Mouse (Mus musculus): ENCODE measurements at regions not wholly inside any gene's neighbourhood (a gene's known extent, or its start where the extent isn't known, plus 50 kb on each side); places are given as distances from the start of the nearest gene placed in this dataset.

DNA sequence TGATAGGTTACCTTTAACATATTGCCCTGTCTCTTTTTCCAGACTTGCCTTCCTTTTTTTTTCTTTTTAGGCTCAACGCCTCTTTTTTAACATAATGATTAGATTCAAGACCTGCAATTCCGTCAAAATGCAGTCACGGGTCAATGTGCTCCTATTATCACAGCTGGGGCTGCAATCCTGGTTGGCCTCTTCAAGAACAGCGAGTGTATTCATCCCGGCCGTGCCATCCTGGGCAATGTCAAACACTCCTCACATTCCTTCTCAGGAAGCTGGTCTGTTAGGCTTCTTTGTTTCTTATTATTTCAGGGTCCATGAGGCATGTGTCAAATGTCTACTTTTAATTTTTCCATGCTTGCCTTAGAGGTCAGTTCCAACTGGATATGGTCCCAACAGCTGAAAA is 413.5 kb upstream of the Frg1 start:
- no peak for DNase-seq

DNA sequence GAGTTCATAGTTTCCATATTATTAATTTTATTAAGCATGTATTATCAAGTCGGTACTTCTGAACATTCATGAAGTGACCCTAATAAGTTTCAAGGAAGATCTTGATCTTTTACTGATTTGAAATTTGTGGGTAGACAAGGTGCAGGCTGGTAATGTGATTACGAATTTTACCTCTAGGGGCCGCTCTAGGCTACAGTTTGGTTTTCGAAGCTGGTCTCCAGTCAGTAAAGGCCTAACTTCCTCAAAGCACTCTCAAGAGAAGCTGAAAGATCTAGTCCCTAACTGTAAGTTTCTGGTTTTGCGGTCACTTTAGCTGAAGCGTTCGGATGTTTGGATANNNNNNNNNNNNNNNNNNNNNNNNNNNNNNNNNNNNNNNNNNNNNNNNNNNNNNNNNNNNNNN is 408.1 kb upstream of the Frg1 start:
- peak; percentile 24 to 55 for DNase-seq

- DNase-seq = no peak
Measured at GRCm38 (mm10) chr8:41823041-41823440, 406.2 kb upstream of the Frg1 start.

- no peak for DNase-seq
Measured at GRCm38 (mm10) chr8:41821676-41822075, 404.8 kb upstream of the Frg1 start.

- no peak for DNase-seq
Measured at GRCm38 (mm10) chr8:41820605-41821395, 403.9 kb upstream of the Frg1 start.

DNA sequence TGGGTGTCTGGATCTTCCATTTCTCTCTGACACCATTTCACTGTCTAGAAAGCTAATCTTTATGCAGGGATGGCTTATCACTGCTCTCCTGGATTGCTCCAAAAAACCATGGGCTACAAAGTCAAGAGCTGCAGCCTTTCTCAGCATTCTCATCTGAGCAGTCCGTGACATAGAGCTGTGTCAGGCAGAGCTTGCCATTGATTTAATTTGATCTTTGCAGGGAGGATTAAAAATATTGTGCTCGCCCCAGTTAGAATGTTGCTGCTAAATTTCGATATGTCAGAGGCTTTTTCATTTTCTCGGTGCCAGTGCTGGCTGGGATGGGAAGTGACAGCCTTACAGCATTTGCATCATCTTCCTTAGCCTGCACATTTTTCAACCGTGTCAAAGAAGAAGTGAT is 401.7 kb upstream of the Frg1 start:
- no peak for DNase-seq

DNA sequence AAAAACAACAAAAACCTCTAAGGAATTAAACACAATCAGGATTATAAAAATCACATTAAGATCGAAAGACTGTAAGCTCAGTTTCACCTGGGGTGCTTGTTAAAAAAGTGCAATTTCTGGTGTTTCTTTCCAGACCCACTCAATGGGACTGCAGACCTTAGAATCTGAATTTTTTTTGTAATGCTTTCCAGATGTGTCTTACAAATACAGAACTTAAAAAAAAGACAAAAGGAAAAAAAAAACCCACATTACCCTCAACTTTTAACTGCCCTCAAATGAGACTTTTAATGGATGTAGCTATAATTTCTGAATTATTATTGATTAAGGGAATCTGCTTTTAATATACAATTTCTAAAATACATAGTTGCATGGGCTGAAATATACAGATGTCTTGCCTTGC is 401.2 kb upstream of the Frg1 start:
- DNase-seq = no peak

GRCm38 (mm10) chr8:41815272-41815671 is 398.4 kb upstream of the Frg1 start:
- DNase-seq = no peak

DNA sequence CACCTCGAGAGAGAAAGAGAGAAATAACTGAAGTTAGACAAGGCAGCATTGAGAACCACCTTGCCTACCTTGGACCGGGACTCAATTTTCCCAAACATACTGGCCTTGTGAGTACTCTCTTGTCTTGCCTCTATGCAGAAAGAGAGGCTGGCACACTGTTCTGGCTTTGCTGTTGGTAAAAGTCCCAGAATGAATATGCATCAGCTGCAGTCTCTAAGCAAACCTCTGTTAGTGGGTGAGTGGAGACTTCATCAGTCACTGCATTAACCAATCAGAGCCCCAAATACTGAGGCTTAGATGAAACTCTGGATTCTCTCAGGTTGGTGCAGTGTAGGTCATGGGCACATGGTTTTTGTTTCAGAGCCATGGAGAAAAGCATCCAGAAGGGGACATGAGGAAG is 378.8 kb upstream of the Frg1 start:
- no peak for DNase-seq

DNA sequence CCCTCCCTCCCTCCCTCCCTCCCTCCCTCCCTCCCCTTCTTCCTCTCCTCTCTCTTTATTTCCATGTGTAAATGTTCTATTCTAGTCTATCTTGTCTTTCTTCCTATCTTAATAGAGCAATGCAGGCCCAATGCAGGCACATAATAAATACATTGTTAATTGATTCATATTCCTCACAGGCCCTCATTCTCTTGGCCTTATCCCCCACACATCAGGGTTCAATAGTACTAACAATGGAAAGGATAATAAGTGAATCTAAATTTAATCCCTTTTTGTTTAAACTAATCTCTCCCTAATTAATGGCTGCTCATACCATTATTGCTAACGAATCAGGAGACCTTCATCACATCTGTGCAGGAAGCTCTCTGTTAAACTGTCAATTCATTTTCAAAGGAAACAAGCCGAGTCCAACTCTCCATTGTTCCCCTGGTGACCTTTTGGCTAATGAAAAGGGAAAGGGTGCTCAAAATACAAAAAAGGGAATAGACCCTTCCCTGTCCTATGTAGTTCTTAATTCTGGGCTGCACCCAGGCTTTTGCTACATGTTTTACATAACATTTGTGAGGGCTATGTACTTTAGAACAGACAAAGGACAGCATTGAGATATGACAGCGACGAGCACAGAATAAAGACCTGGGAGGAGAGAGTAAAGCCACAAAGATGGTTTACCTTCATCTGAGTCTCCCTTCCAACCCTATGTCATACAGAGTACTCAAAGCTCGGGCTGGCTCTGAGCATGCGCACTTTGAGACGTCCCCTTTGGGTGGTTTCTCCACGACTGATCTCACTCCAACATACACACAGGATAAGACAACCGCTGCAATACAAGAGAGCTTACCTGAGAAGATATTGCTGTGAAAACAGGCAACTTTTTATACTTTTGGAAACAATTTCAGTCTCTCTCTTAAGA is 370.3 kb upstream of the Frg1 start:
- no peak for DNase-seq

DNA sequence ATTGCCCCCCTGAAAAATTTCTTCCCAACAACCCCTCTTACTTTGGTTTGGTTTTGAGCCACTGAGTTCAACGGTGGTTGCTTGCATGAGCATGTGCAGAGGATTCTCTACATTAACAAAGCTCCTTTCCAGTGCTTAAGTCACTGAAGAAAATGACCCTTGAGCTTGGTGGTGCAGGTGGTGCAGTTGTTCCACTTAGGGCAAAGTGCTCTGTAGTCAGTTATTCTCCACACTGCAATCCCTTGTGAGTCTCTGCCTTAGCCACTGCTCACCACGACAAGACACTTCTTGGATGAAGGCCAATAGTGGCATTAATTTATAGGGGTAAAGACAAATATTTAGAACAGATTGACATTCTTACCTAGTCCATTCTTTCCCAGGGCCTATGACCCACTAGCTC is 369.1 kb upstream of the Frg1 start:
- no peak for DNase-seq

DNA sequence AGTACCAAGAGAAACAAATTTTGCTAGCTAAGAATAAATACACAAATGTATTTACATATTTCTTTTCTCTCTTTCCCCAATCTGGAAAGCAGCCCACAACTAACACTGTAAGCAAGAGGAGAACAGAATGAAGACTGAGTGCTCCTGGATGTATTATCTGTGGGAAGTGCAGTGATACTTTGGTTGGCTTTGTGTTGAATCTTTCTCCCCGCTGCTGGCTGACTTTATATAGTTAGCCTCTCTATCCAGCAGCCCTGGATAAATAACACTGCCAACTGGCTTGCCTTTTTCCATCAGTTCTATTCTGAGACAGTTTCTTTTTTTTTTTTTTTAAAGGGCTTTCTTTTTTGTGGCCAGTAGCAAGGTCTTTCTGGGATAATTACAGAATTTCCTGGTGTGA is 366.0 kb upstream of the Frg1 start:
- no peak for DNase-seq

- no peak for DNase-seq
Measured at GRCm38 (mm10) chr8:41779459-41779858, 362.6 kb upstream of the Frg1 start.

DNA sequence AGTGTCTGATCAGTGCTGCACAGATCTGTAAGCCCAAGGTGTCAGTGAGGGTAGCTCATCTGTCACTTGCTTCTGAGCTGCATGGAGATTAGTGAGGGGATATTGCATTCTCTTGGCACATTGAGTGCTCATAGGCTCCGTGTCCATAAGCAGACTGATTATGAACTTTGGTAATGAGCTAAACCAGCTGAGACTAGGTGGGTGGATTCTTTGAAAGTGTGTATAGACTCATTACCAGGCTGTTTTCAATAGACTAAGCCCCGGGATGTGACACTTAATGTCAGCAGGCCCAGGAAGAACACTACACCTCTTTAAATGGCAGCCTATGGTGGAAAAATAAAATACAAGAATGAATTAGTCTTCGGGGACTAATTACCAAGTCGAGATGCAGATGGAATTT is 354.9 kb upstream of the Frg1 start:
- DNase-seq = no peak

DNA sequence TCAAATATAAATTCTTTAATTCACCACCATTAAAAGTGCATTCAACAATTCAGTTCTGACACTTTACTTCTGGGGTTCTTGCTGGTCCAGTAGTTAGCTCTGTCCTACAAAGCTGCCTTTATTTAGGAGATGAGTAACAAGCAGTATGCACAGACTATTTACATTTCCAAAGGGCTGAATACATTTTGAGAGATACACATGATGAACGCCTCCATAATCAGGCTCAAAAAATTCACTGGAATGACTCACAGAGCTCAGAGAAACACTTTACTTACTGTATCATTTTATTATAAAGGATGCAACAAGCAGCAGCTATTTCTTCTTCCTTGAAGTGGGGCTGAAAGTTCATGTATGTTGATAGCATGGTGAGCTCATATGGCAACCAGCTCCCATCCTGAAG is 336.6 kb upstream of the Frg1 start:
- no peak for DNase-seq

DNA sequence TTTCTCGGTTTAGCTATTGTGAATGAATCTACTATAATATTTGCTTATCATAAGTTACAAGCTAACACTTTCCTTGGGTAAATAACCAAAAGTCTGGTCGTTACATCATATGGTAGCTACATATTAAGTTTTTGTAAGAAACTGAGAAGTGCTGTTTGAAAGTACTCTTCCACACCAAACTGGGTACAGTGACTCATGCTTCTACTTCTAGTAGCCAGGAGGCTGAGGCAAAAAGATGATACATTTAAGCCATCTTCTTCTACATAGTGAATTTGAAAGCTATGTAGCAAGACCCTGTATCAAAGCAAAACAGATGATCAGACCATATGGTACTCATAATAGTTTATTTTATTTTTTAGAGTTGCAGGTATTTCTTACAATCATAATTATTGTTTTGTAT is 335.8 kb upstream of the Frg1 start:
- no peak for DNase-seq

- no peak for DNase-seq
Measured at GRCm38 (mm10) chr8:41747024-41747423, 330.1 kb upstream of the Frg1 start.

GRCm38 (mm10) chr8:41742796-41743670 is 326.2 kb upstream of the Frg1 start:
- DNase-seq = no peak

GRCm38 (mm10) chr8:41717002-41717401 is 300.1 kb upstream of the Frg1 start:
- no peak for DNase-seq

DNA sequence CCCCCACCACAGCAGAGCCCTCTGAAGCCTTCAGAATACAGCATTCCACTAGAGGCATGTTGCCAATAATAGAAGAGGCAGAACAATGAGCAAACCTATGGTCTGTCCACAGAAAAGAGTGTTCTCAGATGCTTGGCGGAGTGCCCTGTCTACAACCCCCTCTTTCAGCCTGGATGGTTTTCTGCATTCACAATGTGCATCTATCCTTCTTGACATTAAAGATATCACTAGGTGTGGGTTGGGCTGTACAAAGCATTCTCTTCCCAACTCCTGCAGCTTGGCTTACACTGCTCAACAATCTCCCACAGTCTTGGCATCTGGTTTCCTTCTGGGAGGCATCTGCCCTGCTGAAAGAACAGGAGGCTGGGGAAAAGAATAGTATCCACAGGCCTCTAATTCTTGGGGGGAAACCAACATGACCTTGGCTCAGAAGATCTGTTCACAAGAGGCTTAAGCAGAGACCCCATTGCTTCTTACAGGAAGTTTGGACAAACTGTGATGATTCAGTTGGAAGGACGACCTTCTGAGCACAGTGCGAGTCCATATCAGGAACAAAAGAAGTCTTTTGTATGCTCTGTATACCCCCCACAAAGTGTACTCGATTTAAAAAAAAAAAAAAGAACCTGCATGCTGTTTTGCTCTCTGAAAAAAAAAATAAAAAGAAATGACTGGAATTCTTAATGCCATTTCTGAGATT is 296.9 kb upstream of the Frg1 start:
- peak; percentile 45 to 52 for DNase-seq

DNA sequence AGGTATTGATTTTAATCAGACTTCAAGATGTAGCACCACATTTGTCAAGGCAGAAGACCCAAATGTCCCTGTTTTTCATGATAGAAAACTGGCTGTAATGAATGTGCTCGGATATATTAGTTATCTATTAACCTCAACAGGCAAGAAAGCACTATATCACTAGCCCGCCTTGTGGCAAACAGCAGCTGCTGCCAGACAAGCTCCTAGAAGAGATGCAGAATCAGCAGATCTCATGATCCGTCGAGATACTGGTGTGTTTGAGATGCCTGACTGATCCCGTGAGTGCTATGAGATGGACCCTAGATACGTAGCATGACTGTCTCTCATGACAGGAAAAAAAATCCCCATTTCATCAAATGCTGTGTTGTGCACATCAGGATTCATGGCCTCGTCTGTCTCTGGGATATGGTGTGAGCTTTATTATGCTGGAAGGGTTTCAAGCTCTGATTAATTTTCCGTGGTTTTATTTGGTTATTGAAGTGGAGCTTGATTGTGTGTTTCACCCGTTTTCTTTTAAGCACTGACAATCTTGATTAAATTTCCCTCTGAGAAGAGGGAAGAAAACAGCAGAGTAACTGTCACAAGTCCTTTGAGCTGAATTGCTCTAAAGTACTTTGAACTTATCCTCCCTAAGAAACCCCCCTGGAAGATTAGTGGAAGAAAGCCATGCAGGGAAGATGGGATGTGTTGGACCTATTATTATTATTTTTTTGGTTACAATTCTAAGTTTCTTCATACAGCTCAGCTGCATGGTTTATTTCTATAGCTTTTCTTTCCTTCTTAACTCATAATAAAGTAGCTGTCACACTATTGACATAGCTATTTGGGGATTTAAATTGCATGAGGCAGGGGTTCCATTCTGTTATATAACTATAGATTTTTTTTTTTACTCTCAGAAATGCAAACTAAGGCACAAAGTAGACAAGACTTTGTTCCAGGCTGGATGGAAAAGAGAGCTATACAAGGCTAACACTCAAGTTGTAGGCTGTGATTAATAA is 287.4 kb upstream of the Frg1 start:
- DNase-seq = no peak

All from layer of hippocampus, postnatal 36 days (tissue).